Mouse (Mus musculus): ENCODE data around the gene 2310034G01Rik. TPM values are rescaled to one million over a fixed set of nuclear protein-coding genes. Genes with fewer than 3 reads are reported as not detected.
A peak's percentile ranks its signal among the peaks of the same experiment; 100 is the strongest.

Gene 2310034G01Rik
- polyA plus RNA-seq, 1 experiment from 2014 or later, result 1.4 TPM

DNA sequence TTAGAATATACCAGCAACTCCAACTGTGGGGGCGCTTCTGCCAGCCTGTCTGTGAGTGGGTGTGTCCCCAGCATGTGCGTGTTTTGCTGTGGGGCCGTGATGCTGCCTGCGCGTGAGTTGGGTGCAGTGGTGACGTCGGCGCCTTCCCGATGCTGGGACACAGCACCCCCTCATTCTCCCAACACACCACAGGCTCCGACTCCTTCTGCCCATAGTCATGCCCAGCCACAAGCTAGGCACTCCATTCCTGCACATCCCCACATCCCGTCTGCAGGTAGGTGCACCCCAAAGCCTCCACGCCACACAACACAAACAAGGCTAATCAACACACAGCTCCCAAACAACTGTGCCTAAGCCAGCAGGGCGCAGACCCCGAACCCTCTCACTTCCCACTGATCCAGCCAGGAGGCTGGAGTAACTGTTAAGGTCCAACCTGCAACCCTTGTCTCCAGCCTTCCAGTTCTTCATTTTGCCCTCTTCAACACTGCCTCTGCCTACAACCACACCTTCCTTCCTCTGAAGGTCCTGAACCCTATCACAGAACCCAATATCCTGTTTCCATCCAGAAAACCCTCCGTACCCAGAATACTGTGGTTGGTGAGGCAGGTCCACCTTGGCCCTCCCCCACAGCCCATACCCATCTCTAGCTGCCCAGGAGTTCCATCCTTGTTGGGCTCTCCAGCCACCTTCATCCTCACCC lies 33.1 kb downstream of the 2310034G01Rik start:
- WGBS, result 32% methylated on average over 15 of the region's 15 CpGs
- no peaks in the 10 kb centered on the region for H3K36me3 ChIP-seq
- 0 out of 2 replicates have a peak overlapping the region, but pooled peaks have one; percentile 52 for H3K27ac ChIP-seq (replicated peaks)
- peak overlapping the region; percentile 52; the same call in 1 of the 2 replicates for H3K9ac ChIP-seq (replicated peaks)
- no peak for ATAC-seq (ENCODE audit: low FRiP score, low read depth)
- peak overlapping the region; percentile 46 for H3K4me3 ChIP-seq
- no peaks in the 10 kb centered on the region for H3K9me3 ChIP-seq
- H3K4me2 ChIP-seq (replicated peaks), result peak overlapping the region; percentile 64
- H3K27me3 ChIP-seq, result peaks cover 88% of the 10 kb centered on the region
- peaks cover 43% of the 10 kb centered on the region for H3K4me1 ChIP-seq

GRCm38 (mm10) chr19:46315752-46316610 lies 34.1 kb downstream of the 2310034G01Rik start:
- Histone ChIP-seq H3K4me1 (peaks cover 33% of the 10 kb centered on the region), H3K27me3 (peaks cover 94% of the 10 kb centered on the region), H3K4me2 (replicated peaks) (peak overlapping the region; percentile 64; the same call in 1 of the 2 replicates), H3K9me3 (no peaks in the 10 kb centered on the region), H3K9ac (replicated peaks) (no peak overlapping the region), H3K36me3 (no peaks in the 10 kb centered on the region), H3K27ac (replicated peaks) (no peak overlapping the region), H3K4me3 (no peak overlapping the region)
- no peak for ATAC-seq (ENCODE audit: low FRiP score, low read depth)
- WGBS, result 52% methylated on average over 12 of the region's 12 CpGs

GRCm38 (mm10) chr19:46314872-46315742 lies 35.0 kb downstream of the 2310034G01Rik start:
- Histone ChIP-seq H3K27me3 (peaks cover 95% of the 10 kb centered on the region), H3K4me3 (no peak overlapping the region), H3K4me1 (peaks cover 29% of the 10 kb centered on the region), H3K9ac (replicated peaks) (no peak overlapping the region), H3K4me2 (replicated peaks) (no peak overlapping the region), H3K9me3 (no peaks in the 10 kb centered on the region), H3K27ac (replicated peaks) (no peak overlapping the region), H3K36me3 (no peaks in the 10 kb centered on the region)
- WGBS, result 48% methylated on average over 14 of the region's 14 CpGs
- ATAC-seq (ENCODE audit: low FRiP score, low read depth), result no peak

GRCm38 (mm10) chr19:46314151-46314601 lies 35.9 kb downstream of the 2310034G01Rik start:
- 18% methylated on average over 14 of the region's 18 CpGs for WGBS
- H3K27me3 ChIP-seq, result peaks cover 94% of the 10 kb centered on the region
- no peaks in the 10 kb centered on the region for H3K9me3 ChIP-seq
- no peak overlapping the region for H3K4me2 ChIP-seq (replicated peaks)
- peaks cover 21% of the 10 kb centered on the region for H3K4me1 ChIP-seq
- H3K4me3 ChIP-seq, result no peak overlapping the region
- no peak overlapping the region for H3K9ac ChIP-seq (replicated peaks)
- ATAC-seq (ENCODE audit: low FRiP score, low read depth), result no peak
- no peaks in the 10 kb centered on the region for H3K36me3 ChIP-seq
- H3K27ac ChIP-seq (replicated peaks), result no peak overlapping the region

DNA sequence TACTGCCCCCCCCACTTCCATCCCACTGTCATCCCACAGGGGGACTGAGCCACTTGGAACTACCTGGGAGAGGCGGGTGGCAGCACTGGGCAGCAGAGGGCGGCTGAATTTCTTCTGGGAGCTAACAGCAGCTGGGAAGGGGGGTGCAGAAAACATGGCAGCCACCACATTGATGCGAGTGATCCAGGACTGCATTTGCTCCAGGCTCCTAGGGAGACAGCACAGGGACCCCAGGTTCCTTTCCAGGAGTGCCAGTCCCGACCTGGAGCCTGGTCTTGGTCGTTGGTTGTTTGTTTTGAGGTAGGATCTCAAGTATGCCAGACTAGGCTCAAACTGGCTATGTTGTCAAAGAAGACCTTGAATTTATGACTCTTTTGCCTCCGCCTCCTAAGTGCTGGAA lies 36.5 kb downstream of the 2310034G01Rik start:
- H3K27ac ChIP-seq (replicated peaks), result no peak overlapping the region
- no peak for ATAC-seq (ENCODE audit: low FRiP score, low read depth)
- no peak overlapping the region for H3K9ac ChIP-seq (replicated peaks)
- no peak overlapping the region for H3K4me3 ChIP-seq
- WGBS, result 70% methylated on average over 6 of the region's 6 CpGs
- H3K4me2 ChIP-seq (replicated peaks), result no peak overlapping the region
- peaks cover 93% of the 10 kb centered on the region for H3K27me3 ChIP-seq
- H3K9me3 ChIP-seq, result no peaks in the 10 kb centered on the region
- H3K4me1 ChIP-seq, result peaks cover 19% of the 10 kb centered on the region
- no peaks in the 10 kb centered on the region for H3K36me3 ChIP-seq

DNA sequence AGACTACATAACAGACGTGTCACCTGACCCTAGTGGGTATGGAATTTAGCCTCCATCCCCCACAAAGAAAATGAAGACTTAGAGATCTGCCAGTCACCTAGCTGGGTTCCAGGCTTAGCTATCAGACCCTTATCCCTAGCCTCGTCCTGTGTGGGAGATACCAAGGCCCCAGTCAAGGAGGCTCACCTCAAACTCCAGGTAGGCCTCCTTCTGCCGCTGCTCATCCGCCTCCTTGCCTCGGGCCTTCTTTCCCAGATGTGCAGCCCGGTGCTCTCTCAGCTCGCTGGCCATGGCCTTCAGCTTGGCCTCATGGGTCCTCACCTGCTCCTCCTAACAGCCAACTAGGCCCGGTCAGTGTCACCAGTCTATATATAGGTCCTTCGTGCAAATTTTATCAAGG lies 37.0 kb downstream of the 2310034G01Rik start:
- Histone ChIP-seq H3K4me2 (replicated peaks) (no peak overlapping the region), H3K4me3 (no peak overlapping the region), H3K27ac (replicated peaks) (no peak overlapping the region), H3K9me3 (no peaks in the 10 kb centered on the region), H3K36me3 (no peaks in the 10 kb centered on the region), H3K27me3 (peaks cover 93% of the 10 kb centered on the region), H3K9ac (replicated peaks) (no peak overlapping the region), H3K4me1 (peaks cover 14% of the 10 kb centered on the region)
- WGBS, result 92% methylated on average over 9 of the region's 9 CpGs
- no peak for ATAC-seq (ENCODE audit: low FRiP score, low read depth)

DNA sequence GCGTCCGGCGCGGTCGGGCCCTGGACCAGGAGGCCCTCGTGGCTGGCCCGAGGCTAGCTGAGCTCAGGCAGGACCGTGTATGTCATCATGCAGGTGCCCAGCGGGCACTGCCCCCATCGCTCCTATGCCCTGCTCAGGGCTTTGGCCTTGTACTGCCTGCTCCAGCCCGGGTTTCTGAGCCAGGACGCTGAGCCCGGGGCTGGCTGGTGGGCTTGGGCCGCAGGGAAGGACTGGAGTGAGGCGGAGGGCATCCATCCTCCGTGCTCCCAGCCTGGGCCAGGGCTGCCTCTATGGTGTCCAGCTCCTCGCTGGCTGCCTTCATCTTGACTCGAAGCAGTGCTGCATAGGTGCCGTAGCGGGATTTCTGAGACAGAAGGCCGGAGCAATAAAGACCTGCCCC lies 37.5 kb downstream of the 2310034G01Rik start:
- H3K27ac ChIP-seq (replicated peaks), result no peak overlapping the region
- H3K4me3 ChIP-seq, result no peak overlapping the region
- no peaks in the 10 kb centered on the region for H3K36me3 ChIP-seq
- no peak overlapping the region for H3K9ac ChIP-seq (replicated peaks)
- no peak overlapping the region for H3K4me2 ChIP-seq (replicated peaks)
- 90% methylated on average over 21 of the region's 21 CpGs for WGBS
- no peaks in the 10 kb centered on the region for H3K9me3 ChIP-seq
- peaks cover 9% of the 10 kb centered on the region for H3K4me1 ChIP-seq
- H3K27me3 ChIP-seq, result peaks cover 93% of the 10 kb centered on the region
- no peak for ATAC-seq (ENCODE audit: low FRiP score, low read depth)

DNA sequence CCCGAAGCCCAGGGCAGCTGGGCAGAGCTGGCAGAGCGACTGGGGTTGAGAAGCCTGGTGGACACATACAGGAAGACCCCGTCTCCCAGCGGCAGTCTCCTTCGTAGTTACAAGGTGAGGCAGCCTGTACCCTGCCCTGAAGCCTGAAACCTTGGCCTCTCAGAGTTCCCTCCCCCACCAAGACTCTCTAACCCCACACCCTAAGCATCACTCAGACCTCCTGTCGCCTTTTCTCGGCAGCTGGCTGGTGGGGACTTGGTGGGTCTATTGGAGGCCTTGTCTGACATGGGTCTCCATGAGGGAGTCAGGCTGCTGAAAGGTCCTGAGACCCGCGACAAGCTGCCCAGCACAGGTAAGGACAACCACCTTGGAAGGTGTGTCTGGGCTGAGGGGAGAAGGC lies 38.8 kb downstream of the 2310034G01Rik start:
- 96% methylated on average over 9 of the region's 9 CpGs for WGBS
- H3K27me3 ChIP-seq, result peaks cover 93% of the 10 kb centered on the region

DNA sequence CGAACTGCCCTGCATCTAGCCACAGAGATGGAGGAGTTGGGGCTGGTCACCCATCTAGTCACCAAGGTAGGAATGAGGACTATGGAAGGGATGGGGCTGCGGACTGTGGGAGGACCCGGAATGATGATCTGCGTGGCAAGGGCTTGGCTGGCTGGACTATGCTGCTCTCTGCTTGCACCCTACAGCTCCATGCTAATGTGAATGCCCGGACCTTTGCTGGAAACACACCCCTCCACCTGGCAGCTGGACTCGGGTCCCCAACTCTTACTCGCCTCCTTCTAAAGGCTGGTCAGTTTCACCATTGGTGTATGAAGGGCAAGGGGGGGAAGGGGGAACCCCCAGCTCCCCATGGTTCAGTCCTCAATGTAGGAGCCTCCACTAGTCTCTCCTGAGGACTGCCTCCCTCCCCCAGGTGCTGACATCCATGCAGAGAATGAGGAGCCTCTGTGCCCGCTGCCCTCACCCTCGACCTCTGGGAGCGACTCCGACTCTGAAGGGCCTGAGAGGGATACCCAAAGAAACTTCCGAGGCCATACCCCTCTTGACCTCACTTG lies 39.7 kb downstream of the 2310034G01Rik start:
- 88% methylated on average over 12 of the region's 12 CpGs for WGBS
- Histone ChIP-seq H3K27me3 (peaks cover 88% of the 10 kb centered on the region), H3K9me3 (no peaks in the 10 kb centered on the region), H3K27ac (replicated peaks) (no peak overlapping the region), H3K4me2 (replicated peaks) (no peak overlapping the region), H3K9ac (replicated peaks) (no peak overlapping the region), H3K4me1 (peaks cover 11% of the 10 kb centered on the region), H3K4me3 (no peak overlapping the region), H3K36me3 (no peaks in the 10 kb centered on the region)
- no peak for ATAC-seq (ENCODE audit: low FRiP score, low read depth)

More for the DNA sequence above, 38.8 kb downstream of the 2310034G01Rik start:
- no peak overlapping the region for H3K9ac ChIP-seq (replicated peaks)
- no peak overlapping the region for H3K4me3 ChIP-seq
- H3K36me3 ChIP-seq, result no peaks in the 10 kb centered on the region
- no peak overlapping the region for H3K4me2 ChIP-seq (replicated peaks)
- no peak for ATAC-seq (ENCODE audit: low FRiP score, low read depth)
- no peaks in the 10 kb centered on the region for H3K9me3 ChIP-seq
- no peak overlapping the region for H3K27ac ChIP-seq (replicated peaks)
- H3K4me1 ChIP-seq, result peaks cover 4% of the 10 kb centered on the region; the same call in 1 of the 2 replicates

DNA sequence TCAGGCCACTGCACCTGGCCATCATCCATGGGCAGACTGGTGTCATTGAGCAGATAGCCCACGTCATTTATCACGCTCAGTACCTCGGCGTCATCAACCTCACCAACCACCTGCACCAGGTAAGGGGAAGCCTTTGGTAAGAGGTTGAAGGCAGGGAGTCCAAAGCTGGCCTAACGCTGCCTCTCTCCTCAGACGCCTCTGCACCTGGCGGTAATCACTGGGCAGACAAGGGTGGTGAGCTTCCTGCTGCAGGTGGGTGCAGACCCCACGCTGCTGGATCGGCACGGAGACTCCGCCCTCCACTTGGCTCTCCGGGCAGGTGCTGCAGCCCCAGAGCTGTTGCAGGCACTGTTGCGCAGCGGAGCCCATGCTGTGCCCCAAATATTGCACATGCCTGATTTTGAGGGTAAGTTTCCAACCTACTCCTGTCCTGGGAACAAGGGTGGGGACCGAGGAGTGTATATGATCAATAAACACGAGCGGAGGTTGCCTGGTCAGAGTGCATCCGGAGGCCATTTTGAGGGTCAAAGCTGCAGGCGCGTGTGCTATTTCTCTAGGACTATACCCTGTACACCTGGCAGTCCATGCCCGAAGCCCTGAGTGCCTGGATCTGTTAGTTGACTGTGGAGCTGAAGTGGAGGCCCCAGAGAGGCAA lies 40.3 kb downstream of the 2310034G01Rik start:
- no peak for ATAC-seq (ENCODE audit: low FRiP score, low read depth)
- Histone ChIP-seq H3K27me3 (peaks cover 87% of the 10 kb centered on the region), H3K4me1 (peaks cover 17% of the 10 kb centered on the region), H3K36me3 (no peaks in the 10 kb centered on the region), H3K27ac (replicated peaks) (no peak overlapping the region), H3K9ac (replicated peaks) (no peak overlapping the region), H3K4me3 (no peak overlapping the region), H3K9me3 (no peaks in the 10 kb centered on the region), H3K4me2 (replicated peaks) (no peak overlapping the region)
- WGBS, result 78% methylated on average over 21 of the region's 21 CpGs

Data from midbrain, embryonic 12.5 days (tissue).